Mouse (Mus musculus) heart, adult 11 months (tissue): Measurements from ENCODE around the gene Garnl3.
"Not testable (repeated sequence)": the region's sequence is repeated elsewhere in the genome, so short reads cannot be mapped to it uniquely, and the experiment has no call there.

Experiments used
- DNase-seq: peaks from one replicate; pipeline ENCODE4 v3.0.0; 2022

Garnl3 gene

GRCm38 (mm10) chr2:33022846-33023245 is 108.6 kb downstream of the Garnl3 start:
- no peak for DNase-seq

- no peak for DNase-seq
These were observed 113.4 kb downstream of the Garnl3 start for GRCm38 (mm10) chr2:33018026-33018425.

GRCm38 (mm10) chr2:33017191-33017590 is 114.3 kb downstream of the Garnl3 start:
- DNase-seq: no peak

GRCm38 (mm10) chr2:33014877-33015276 is 116.6 kb downstream of the Garnl3 start:
- no peak for DNase-seq

- not testable (repeated sequence) for DNase-seq
These were observed 122.4 kb downstream of the Garnl3 start for GRCm38 (mm10) chr2:33009055-33009454.

GRCm38 (mm10) chr2:33005041-33005440 is 126.4 kb downstream of the Garnl3 start:
- no peak for DNase-seq

- DNase-seq: no peak
These were observed 129.3 kb downstream of the Garnl3 start for GRCm38 (mm10) chr2:33002144-33002543.

- DNase-seq: no peak
These were observed 131.7 kb downstream of the Garnl3 start for GRCm38 (mm10) chr2:32999752-33000151.

- no peak for DNase-seq
These were observed 133.7 kb downstream of the Garnl3 start for GRCm38 (mm10) chr2:32997792-32998191.

- no peak for DNase-seq
These were observed 134.4 kb downstream of the Garnl3 start for GRCm38 (mm10) chr2:32997081-32997480.

- DNase-seq: peak; percentile 96
These were observed 139.3 kb downstream of the Garnl3 start for GRCm38 (mm10) chr2:32992130-32992529.

GRCm38 (mm10) chr2:32990167-32990832 is 141.2 kb downstream of the Garnl3 start:
- DNase-seq: no peak

- DNase-seq: no peak
These were observed 142.1 kb downstream of the Garnl3 start for GRCm38 (mm10) chr2:32989376-32989775.

- DNase-seq: peak; percentile 87
These were observed 145.6 kb downstream of the Garnl3 start for GRCm38 (mm10) chr2:32985844-32986243.

- no peak for DNase-seq
These were observed 147.8 kb downstream of the Garnl3 start for GRCm38 (mm10) chr2:32983617-32984016.

GRCm38 (mm10) chr2:32982700-32983099 is 148.8 kb downstream of the Garnl3 start:
- DNase-seq: peak; percentile 94

GRCm38 (mm10) chr2:32981725-32982271 is 149.7 kb downstream of the Garnl3 start, which contains the start of gene Slc2a8:
TSS of gene Slc2a8 (minus strand) at chr2:32982083.
- DNase-seq: peak; percentile 100

GRCm38 (mm10) chr2:32981281-32981680 is 150.2 kb downstream of the Garnl3 start:
- no peak for DNase-seq

GRCm38 (mm10) chr2:32979675-32980074 is 151.8 kb downstream of the Garnl3 start:
- no peak for DNase-seq

- DNase-seq: no peak
These were observed 152.8 kb downstream of the Garnl3 start for GRCm38 (mm10) chr2:32978675-32979074.

- no peak for DNase-seq
These were observed 154.3 kb downstream of the Garnl3 start for GRCm38 (mm10) chr2:32977114-32977513.

GRCm38 (mm10) chr2:32974216-32974615 is 157.2 kb downstream of the Garnl3 start:
- DNase-seq: no peak

- DNase-seq: no peak
These were observed 160.2 kb downstream of the Garnl3 start for GRCm38 (mm10) chr2:32971235-32971634.

- peak; percentile 98 for DNase-seq
These were observed 162.1 kb downstream of the Garnl3 start for GRCm38 (mm10) chr2:32969326-32969725.
